Mouse (Mus musculus) midbrain, embryonic 16.5 days (tissue): ENCODE results near the gene Hsd11b2. TPM values are rescaled to one million over a fixed set of nuclear protein-coding genes. Genes with fewer than 3 reads are reported as not detected.
A peak's percentile ranks its signal among the peaks of the same experiment; 100 is the strongest.

ENCODE experiments used
- ATAC-seq: fragments of 200-750 bp; cut with Nextera tagmentation; 2 replicates; pipeline ENCODE4 v1.8.0; 2017; ENCODE audit warnings: moderate TSS enrichment
- H3K27ac ChIP-seq: fragments of 300-500 bp; sonication (generic); 2 replicates; pipeline ENCODE4 v1.5.1; 2014; ENCODE audit warnings: mild to moderate bottlenecking, low read length, mixed read lengths
- H3K27me3 ChIP-seq: fragments of 300-500 bp; sonication (generic); 2 replicates; pipeline ENCODE4 v1.6.1; 2014; ENCODE audit warnings: low read depth, low read length, mixed read lengths; ENCODE audit not compliant: control insufficient read depth, insufficient read depth
- H3K36me3 ChIP-seq: fragments of 300-500 bp; sonication (generic); 2 replicates; pipeline ENCODE4 v1.6.1; 2014; ENCODE audit warnings: mild to moderate bottlenecking, low read length, moderate library complexity, mixed read lengths; ENCODE audit not compliant: control insufficient read depth, insufficient read depth
- H3K4me1 ChIP-seq: fragments of 300-500 bp; sonication (generic); 2 replicates; pipeline ENCODE4 v1.6.1; 2014; ENCODE audit warnings: mild to moderate bottlenecking, low read length, mixed read lengths; ENCODE audit not compliant: control insufficient read depth, insufficient read depth
- H3K4me2 ChIP-seq: fragments of 300-500 bp; sonication (generic); 2 replicates; pipeline ENCODE4 v1.6.1; 2014; ENCODE audit warnings: mild to moderate bottlenecking, low read length, mixed read lengths
- H3K4me3 ChIP-seq: fragments of 300-500 bp; sonication (generic); 2 replicates; pipeline ENCODE4 v1.5.1; 2014; ENCODE audit warnings: low read depth, mild to moderate bottlenecking, low read length, moderate library complexity, mixed read lengths
- H3K9ac ChIP-seq: fragments of 300-500 bp; sonication (generic); 2 replicates; pipeline ENCODE4 v1.6.1; 2014; ENCODE audit warnings: low read depth, low read length, mixed read lengths
- H3K9me3 ChIP-seq: fragments of 300-500 bp; sonication (generic); replicated peaks from 2 replicates; pipeline ENCODE4 v1.6.1; 2014; ENCODE audit warnings: mild to moderate bottlenecking, low read length, mixed read lengths; ENCODE audit not compliant: control insufficient read depth, poor library complexity, severe bottlenecking
- WGBS: fragments of 180-500 bp; shearing (Covaris S2); extraction: QIAGEN DNeasy Blood & Tissue Kit; methylation state at CpG from one replicate; pipeline ENCODE4 v1.1.7; 2014; 5-methylcytosine and 5-hydroxymethylcytosine counted together
- polyA plus RNA-seq: library from polyadenylated mRNA; unstranded; fragments of >200 nt; fragmentation: Nextera tagmentation; extraction: Ambion mirVana; gene quantifications from 2 replicates; pipeline ENCODE4 v1.2.1, GENCODE M21; 2015

Hsd11b2 gene
- polyA plus RNA-seq, 1 experiment from 2014 or later: 2.7 TPM

DNA sequence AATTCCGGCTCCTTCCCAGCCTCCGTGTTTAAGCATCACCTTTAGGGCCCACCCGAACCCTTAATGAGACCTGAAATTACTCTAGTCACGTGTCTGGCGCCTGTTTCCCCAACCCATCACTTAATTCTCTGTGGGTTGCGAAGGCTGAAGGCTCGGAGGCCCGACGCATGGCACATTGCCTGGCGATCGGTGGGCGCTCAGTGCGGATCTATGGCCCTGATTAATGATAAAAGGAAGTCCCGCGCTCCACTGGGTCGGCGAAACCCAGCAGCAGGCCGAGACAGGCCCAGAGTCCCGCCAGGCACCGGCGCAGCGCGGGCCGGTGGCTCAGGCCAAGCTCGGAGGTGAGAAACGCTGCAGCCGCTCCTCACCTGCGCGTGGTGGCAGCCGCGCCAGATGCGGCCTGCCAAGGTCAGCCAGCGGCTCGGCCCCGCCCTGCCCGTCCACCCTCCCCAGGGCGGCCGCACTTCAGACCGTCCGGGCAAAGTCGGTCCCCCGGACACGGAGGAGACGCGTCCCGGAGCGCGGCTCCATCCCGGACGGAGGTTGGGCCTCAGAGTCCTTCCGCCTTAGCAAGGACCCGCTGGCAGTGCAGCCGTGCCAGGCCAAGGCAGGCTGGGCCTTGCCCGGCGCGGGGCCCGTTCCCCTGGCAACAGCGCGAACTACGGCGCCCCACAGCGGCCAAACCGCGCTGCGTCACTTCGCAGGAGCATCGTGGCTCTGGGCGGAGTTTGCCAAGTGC is 21.9 kb upstream of the Hsd11b2 start, which contains the start of gene Zdhhc1:
Gene Zdhhc1, minus strand, starts transcription at position 464 of the 742 bp plus-strand sequence.
- Histone ChIP-seq H3K27ac (peak within 1 kb of the TSS; percentile 84), H3K36me3 (no peaks in the 10 kb centered on the region), H3K4me2 (peak within 1 kb of the TSS; percentile 85), H3K4me1 (peaks cover 16% of the 10 kb centered on the region), H3K9ac (peak within 1 kb of the TSS; percentile 89), H3K4me3 (peak within 1 kb of the TSS; percentile 71), H3K27me3 (no peaks in the 10 kb centered on the region), H3K9me3 (no peaks in the 10 kb centered on the region)
- ATAC-seq: peak; percentile 89
- WGBS: under 1% methylated on average over 66 of the region's 68 CpGs

DNA sequence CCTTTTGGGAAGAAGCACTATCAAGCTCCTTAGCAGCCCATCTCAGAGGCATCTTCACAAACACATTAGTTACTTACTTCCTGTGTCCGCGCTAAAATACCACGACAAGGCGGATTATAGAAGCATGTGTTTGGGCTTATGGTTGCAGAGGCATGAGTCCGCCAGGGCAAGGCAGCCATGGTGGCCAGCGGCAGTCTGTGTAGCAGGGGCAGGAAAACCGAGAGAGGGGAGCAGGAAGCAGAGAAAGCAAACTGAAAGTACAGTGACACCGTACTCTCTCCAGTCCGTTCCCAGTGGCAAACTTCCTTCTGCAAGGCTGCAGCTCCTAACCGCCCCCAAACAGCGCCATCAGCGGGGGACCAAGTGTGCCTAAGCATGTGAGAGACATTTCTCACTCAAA is 18.8 kb upstream of the Hsd11b2 start:
- Histone ChIP-seq H3K36me3 (no peaks in the 10 kb centered on the region), H3K4me3 (no peak overlapping the region), H3K27ac (no peak overlapping the region), H3K27me3 (no peaks in the 10 kb centered on the region), H3K9ac (no peak overlapping the region), H3K4me2 (no peak overlapping the region), H3K4me1 (peaks cover 14% of the 10 kb centered on the region), H3K9me3 (no peaks in the 10 kb centered on the region)
- ATAC-seq: no peak
- WGBS: 79% methylated on average over 12 of the region's 12 CpGs

DNA sequence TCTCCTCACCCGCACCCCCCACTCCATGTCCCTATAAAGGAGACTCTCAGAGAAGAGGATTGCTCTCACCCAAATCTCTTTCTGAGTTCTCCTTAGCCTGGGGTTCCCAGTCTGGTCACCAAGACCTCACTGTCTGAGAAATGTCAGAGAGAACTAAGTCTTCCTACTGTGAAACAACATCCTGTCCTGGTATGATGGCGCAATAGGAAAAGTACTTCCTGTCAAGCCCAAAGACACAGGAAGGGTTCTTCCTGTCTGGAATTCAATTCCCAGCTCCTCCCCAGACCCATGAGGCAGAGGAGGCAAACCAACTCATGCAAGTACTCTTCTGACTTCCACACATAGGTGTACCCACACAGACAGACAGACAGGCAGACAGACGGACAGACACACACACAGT is 13.9 kb upstream of the Hsd11b2 start:
- 86% methylated on average over 3 of the region's 3 CpGs for WGBS
- no peaks in the 10 kb centered on the region for H3K27me3 ChIP-seq
- no peak overlapping the region for H3K4me2 ChIP-seq
- no peaks in the 10 kb centered on the region for H3K36me3 ChIP-seq
- H3K9me3 ChIP-seq: no peaks in the 10 kb centered on the region
- H3K4me3 ChIP-seq: no peak overlapping the region
- H3K4me1 ChIP-seq: no peaks in the 10 kb centered on the region
- no peak overlapping the region for H3K27ac ChIP-seq
- ATAC-seq: no peak
- no peak overlapping the region for H3K9ac ChIP-seq

DNA sequence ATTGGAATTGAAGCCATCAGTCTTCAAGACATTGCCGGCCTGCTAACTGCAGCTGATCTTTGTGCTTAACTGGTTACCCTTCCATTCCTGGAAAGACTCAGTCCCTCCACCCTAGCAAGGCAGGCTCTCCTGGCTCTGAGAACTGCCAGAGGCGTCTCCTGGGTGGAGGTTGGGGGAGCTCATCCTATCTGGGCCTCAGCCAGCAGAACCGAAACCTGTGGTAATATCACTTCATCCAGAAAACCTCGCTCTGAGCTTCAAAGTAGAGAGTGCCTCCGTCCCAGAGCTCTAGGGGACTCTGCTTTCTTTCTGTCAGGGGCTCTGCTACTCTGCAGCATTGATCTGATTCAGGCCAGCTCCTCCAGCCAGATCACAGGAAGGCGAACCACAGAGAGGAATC is 11.6 kb upstream of the Hsd11b2 start:
- Histone ChIP-seq H3K36me3 (no peaks in the 10 kb centered on the region), H3K27me3 (no peaks in the 10 kb centered on the region), H3K4me1 (no peaks in the 10 kb centered on the region), H3K9ac (no peak overlapping the region), H3K4me3 (no peak overlapping the region), H3K27ac (no peak overlapping the region), H3K4me2 (no peak overlapping the region), H3K9me3 (no peaks in the 10 kb centered on the region)
- 81% methylated on average over 6 of the region's 6 CpGs for WGBS
- ATAC-seq: no peak

DNA sequence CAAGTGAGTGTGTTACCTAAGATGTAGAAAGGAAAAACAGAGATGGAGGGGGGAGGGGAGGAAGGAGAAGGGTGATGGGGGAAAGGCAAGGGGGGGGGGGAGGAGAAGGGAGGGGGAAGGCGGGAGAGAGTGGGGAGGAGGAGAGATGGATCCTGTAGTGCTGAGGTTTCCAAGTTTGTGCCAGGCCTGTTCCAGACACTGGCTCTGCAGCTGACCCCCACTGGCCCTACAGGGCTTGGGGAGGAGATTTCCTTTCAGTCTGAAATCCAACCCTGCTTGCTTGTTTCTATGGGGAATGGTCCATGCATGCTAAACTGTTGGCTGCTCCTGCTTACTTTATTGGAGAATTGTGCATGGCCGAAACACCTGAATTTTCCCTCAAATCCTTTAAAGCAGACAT is 9.8 kb upstream of the Hsd11b2 start:
- Histone ChIP-seq H3K4me1 (no peaks in the 10 kb centered on the region), H3K4me2 (no peak overlapping the region), H3K27ac (no peak overlapping the region), H3K36me3 (no peaks in the 10 kb centered on the region), H3K9me3 (no peaks in the 10 kb centered on the region), H3K4me3 (no peak overlapping the region), H3K27me3 (no peaks in the 10 kb centered on the region), H3K9ac (no peak overlapping the region)
- 29% methylated on average over 2 of the region's 2 CpGs for WGBS
- ATAC-seq: no peak

DNA sequence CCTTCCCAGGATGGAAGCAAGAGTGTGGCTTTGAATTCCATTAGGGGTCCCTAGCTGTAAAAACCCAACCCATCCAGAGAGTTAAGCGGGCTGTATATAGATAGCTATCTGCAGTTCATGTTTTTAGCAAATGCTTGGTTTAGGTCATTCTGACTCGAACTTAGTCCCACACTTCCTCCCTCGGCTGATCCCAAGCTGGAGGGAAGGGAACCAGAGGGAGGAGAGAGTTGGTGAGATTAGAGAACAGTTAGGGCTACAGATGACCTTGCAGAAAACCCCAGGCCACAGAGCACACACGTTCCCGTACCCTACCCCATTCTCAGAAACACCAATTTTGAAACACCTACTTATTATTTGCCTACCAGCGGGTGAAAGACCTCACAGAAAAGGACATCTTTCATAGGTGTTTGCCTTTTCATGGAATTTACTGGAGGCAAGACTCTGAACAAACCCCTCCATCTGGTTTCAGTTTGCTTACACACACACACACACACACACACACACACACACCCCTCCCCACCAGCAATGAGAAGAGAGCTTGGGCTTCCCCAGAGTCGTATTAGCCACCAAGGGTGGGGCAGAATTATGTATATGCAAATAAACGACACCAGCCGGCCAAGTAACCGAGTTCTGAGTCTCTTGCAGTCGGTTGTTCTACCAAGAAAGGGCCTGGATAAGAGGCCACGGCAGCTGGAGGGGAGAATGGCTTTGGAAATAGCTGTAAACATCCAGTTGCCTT is 8.4 kb upstream of the Hsd11b2 start:
- no peaks in the 10 kb centered on the region for H3K9me3 ChIP-seq
- no peak overlapping the region for H3K9ac ChIP-seq
- H3K27me3 ChIP-seq: no peaks in the 10 kb centered on the region
- no peak overlapping the region for H3K4me3 ChIP-seq
- 58% methylated on average over 12 of the region's 12 CpGs for WGBS
- no peak for ATAC-seq
- H3K4me2 ChIP-seq: no peak overlapping the region
- H3K36me3 ChIP-seq: no peaks in the 10 kb centered on the region
- no peak overlapping the region for H3K27ac ChIP-seq
- H3K4me1 ChIP-seq: no peaks in the 10 kb centered on the region

DNA sequence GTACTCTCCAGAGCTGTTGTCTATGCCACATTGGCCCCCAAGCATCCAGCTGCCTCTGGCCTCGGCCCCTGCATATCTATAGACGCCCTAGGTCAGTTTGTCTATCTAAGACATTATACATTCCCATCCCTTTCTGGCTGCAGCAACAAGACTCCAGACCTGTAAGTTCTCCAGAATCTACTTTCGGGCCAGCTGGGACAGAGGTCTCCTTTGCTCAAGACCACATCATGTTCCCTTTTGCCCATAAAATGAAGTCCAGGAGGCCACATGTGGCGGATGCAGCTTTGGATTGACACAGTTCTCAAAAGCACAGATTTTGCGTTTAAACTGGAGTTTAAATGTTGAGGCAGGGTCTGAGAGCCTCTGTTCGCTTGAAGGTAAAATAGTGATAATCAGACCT is 4.4 kb upstream of the Hsd11b2 start:
- Histone ChIP-seq H3K4me2 (no peak overlapping the region), H3K9me3 (no peaks in the 10 kb centered on the region), H3K4me3 (no peak overlapping the region), H3K36me3 (no peaks in the 10 kb centered on the region), H3K9ac (no peak overlapping the region), H3K27ac (no peak overlapping the region), H3K4me1 (peaks cover 18% of the 10 kb centered on the region), H3K27me3 (no peaks in the 10 kb centered on the region; the same call in 1 of the 2 replicates)
- 91% methylated on average over 6 of the region's 6 CpGs for WGBS
- ATAC-seq: no peak

DNA sequence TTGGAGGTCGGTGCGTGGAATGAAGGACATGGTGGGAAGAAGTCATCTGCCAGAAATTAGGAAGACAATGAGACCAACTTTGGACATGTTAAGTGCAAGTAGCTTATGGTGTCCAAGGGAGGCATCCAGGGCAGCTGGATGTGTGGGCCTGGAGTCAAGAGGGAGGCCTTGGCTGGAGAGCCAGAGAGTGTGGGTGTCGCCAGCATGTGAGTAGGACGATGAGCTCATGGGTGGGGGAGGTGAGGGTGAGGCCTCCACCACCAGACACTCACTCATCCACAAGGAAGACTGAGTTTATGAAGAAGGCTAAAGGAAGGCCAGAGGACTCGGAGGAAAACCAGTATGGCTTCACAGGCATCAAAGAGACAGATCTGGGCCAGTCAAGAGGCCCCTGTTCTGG is 3.9 kb upstream of the Hsd11b2 start:
- H3K4me1 ChIP-seq: peaks cover 22% of the 10 kb centered on the region
- no peak overlapping the region for H3K27ac ChIP-seq
- no peaks in the 10 kb centered on the region; the same call in 1 of the 2 replicates for H3K27me3 ChIP-seq
- no peak overlapping the region for H3K9ac ChIP-seq
- H3K4me3 ChIP-seq: no peak overlapping the region
- WGBS: 76% methylated on average over 5 of the region's 5 CpGs
- no peak overlapping the region for H3K4me2 ChIP-seq
- ATAC-seq: no peak
- H3K36me3 ChIP-seq: no peaks in the 10 kb centered on the region
- H3K9me3 ChIP-seq: no peaks in the 10 kb centered on the region

DNA sequence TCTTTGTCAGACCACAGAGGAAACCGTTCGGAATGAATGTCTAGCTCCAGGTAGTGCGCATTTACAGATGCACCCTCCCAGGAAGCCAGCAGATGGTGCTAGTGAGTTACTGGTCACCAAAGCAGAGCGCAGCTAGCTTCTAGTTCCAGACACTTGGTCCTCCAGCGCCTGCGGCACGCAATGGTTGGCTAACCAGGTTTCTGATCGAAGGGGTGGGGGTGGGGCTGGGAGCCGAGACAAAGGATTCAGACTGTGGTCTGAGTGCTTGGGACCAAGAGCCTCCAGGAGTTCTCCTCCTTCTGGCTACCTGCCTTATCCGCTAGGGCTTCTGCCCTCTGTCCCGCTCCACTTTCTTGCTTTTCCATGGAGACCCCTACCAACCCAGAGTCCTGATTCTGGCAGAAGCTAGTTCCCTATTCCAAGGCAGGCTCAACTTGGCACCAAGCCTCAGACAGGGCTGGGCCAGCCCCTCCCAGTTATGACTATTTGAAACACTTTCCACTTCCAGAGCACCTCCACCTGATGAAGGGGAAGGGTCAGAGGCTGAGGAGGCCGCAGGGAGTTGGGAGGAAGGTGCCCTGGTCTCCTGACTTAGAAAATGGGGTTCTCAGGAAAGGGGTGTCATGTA is 2.4 kb upstream of the Hsd11b2 start:
- 10% methylated on average over 12 of the region's 12 CpGs for WGBS
- Histone ChIP-seq H3K4me1 (peaks cover 32% of the 10 kb centered on the region), H3K9me3 (no peaks in the 10 kb centered on the region), H3K36me3 (no peaks in the 10 kb centered on the region), H3K27me3 (no peaks in the 10 kb centered on the region; the same call in 1 of the 2 replicates), H3K4me2 (peak overlapping the region; percentile 48), H3K9ac (no peak overlapping the region), H3K27ac (no peak overlapping the region), H3K4me3 (no peak overlapping the region)
- ATAC-seq: peak; percentile 18; the same call in 1 of the 2 replicates
